Mouse (Mus musculus) layer of hippocampus, adult 9-10 months (tissue): ENCODE measurements at regions not wholly inside any gene's neighbourhood (a gene's known extent, or its start where the extent isn't known, plus 50 kb on each side); places are given as distances from the start of the nearest gene placed in this dataset.
A peak's percentile ranks its signal among the peaks of the same experiment; 100 is the strongest.

Experiments
- DNase-seq: peaks from one replicate; pipeline ENCODE4 v3.0.0; 2022; ENCODE audit warnings: low spot score

GRCm38 (mm10) chr4:87386835-87387234 lies 156.6 kb upstream of the Slc24a2 start:
- no peak for DNase-seq

- no peak for DNase-seq
These were observed 156.0 kb upstream of the Slc24a2 start for GRCm38 (mm10) chr4:87386271-87386670.

- DNase-seq = no peak
These were observed 155.0 kb upstream of the Slc24a2 start for GRCm38 (mm10) chr4:87385221-87385739.

GRCm38 (mm10) chr4:87384469-87385044 lies 154.3 kb upstream of the Slc24a2 start:
- DNase-seq = no peak

GRCm38 (mm10) chr4:87380716-87381115 lies 150.4 kb upstream of the Slc24a2 start:
- no peak for DNase-seq

GRCm38 (mm10) chr4:87379516-87380173 lies 149.4 kb upstream of the Slc24a2 start:
- DNase-seq = no peak

- DNase-seq = no peak
These were observed 141.7 kb upstream of the Slc24a2 start for GRCm38 (mm10) chr4:87371960-87372359.

GRCm38 (mm10) chr4:87369626-87370234 lies 139.5 kb upstream of the Slc24a2 start:
- no peak for DNase-seq

- peak; percentile 43 for DNase-seq
These were observed 138.3 kb upstream of the Slc24a2 start for GRCm38 (mm10) chr4:87368413-87369160.

GRCm38 (mm10) chr4:87367732-87368412 lies 137.6 kb upstream of the Slc24a2 start:
- DNase-seq = peak; percentile 69

GRCm38 (mm10) chr4:87362201-87362600 lies 131.9 kb upstream of the Slc24a2 start:
- peak; percentile 45 for DNase-seq

GRCm38 (mm10) chr4:87359483-87359882 lies 129.2 kb upstream of the Slc24a2 start:
- peak; percentile 21 for DNase-seq

- no peak for DNase-seq
These were observed 128.7 kb upstream of the Slc24a2 start for GRCm38 (mm10) chr4:87359004-87359403.

GRCm38 (mm10) chr4:87332968-87333367 lies 102.7 kb upstream of the Slc24a2 start:
- DNase-seq = no peak

- DNase-seq = no peak
These were observed 98.9 kb upstream of the Slc24a2 start for GRCm38 (mm10) chr4:87329136-87329535.

- DNase-seq = no peak
These were observed 91.6 kb upstream of the Slc24a2 start for GRCm38 (mm10) chr4:87321726-87322349.

- DNase-seq = no peak
These were observed 67.9 kb upstream of the Slc24a2 start for GRCm38 (mm10) chr4:87298129-87298528.

- no peak for DNase-seq
These were observed 64.3 kb upstream of the Slc24a2 start for GRCm38 (mm10) chr4:87294538-87294937.
